Mouse (Mus musculus) liver, embryonic 11.5 days (tissue): Measurements from ENCODE around the gene Gga3. TPM values are rescaled to one million over a fixed set of nuclear protein-coding genes. Genes with fewer than 3 reads are reported as not detected.
A peak's percentile ranks its signal among the peaks of the same experiment; 100 is the strongest.

Experiments
- ATAC-seq: fragments of 200-750 bp; cut with Nextera tagmentation; replicated peaks from 2 replicates; pipeline ENCODE4 v1.8.0; 2017; ENCODE audit warnings: moderate number of reproducible peaks, mild to moderate bottlenecking, moderate TSS enrichment, moderate library complexity; ENCODE audit not compliant: low FRiP score
- DNase-seq: peaks from one replicate; pipeline ENCODE4 v3.0.0-alpha.2; 2017; ENCODE audit warnings: low spot score
- H3K27ac ChIP-seq: fragments of 300-500 bp; sonication (generic); 2 replicates; pipeline ENCODE4 v1.5.1; 2014; ENCODE audit warnings: mild to moderate bottlenecking, low read depth, low read length, control low read depth
- H3K27me3 ChIP-seq: fragments of 300-500 bp; sonication (generic); replicated peaks from 2 replicates; pipeline ENCODE4 v1.6.1; 2014; ENCODE audit warnings: low read length, mixed read lengths; ENCODE audit not compliant: control insufficient read depth, insufficient read depth
- H3K36me3 ChIP-seq: fragments of 300-500 bp; sonication (generic); 2 replicates; pipeline ENCODE4 v1.6.1; 2014; ENCODE audit warnings: mild to moderate bottlenecking, low read length, moderate library complexity, mixed read lengths; ENCODE audit not compliant: control insufficient read depth, insufficient read depth
- H3K4me1 ChIP-seq: fragments of 300-500 bp; sonication (generic); replicated peaks from 2 replicates; pipeline ENCODE4 v1.6.1; 2014; ENCODE audit warnings: low read length, mixed read lengths; ENCODE audit not compliant: control insufficient read depth, insufficient read depth
- H3K4me2 ChIP-seq: fragments of 300-500 bp; sonication (generic); 2 replicates; pipeline ENCODE4 v1.6.1; 2014; ENCODE audit warnings: mild to moderate bottlenecking, control low read depth, moderate library complexity
- H3K4me3 ChIP-seq: fragments of 300-500 bp; sonication (generic); 2 replicates; pipeline ENCODE4 v1.5.1; 2014; ENCODE audit warnings: low read depth, low read length, control low read depth
- H3K9ac ChIP-seq: fragments of 300-500 bp; sonication (generic); 2 replicates; pipeline ENCODE4 v1.6.1; 2014; ENCODE audit warnings: low read depth, low read length, control low read depth
- H3K9me3 ChIP-seq: fragments of 300-500 bp; sonication (generic); 2 replicates; pipeline ENCODE4 v1.6.1; 2016; ENCODE audit warnings: low read length, inconsistent platforms, mixed read lengths; ENCODE audit not compliant: control insufficient read depth
- WGBS: fragments of 180-500 bp; shearing (Covaris S2); extraction: QIAGEN DNeasy Blood & Tissue Kit; methylation state at CpG from one replicate; pipeline ENCODE4 v1.1.7; 2014; 5-methylcytosine and 5-hydroxymethylcytosine counted together
- polyA plus RNA-seq: library from polyadenylated mRNA; unstranded; fragments of >200 nt; fragmentation: Nextera tagmentation; extraction: Ambion mirVana; gene quantifications from 2 replicates; pipeline ENCODE4 v1.2.1, GENCODE M21; 2014

Gene Gga3
- polyA plus RNA-seq, 1 experiment from 2014 or later, result 23.6 TPM

GRCm38 (mm10) chr11:115536038-115536681 is 67.7 kb downstream of the Gga3 start, which contains the start of gene Sumo2:
TSS of gene Sumo2 (minus strand) at chr11:115536276.
- ATAC-seq, result peak; percentile 87
- Histone ChIP-seq H3K4me1 (peaks cover 21% of the 10 kb centered on the region), H3K27ac (peak within 1 kb of the TSS; percentile 100), H3K4me3 (peak within 1 kb of the TSS; percentile 99), H3K9me3 (no peaks in the 10 kb centered on the region), H3K9ac (peak within 1 kb of the TSS; percentile 99), H3K4me2 (peak within 1 kb of the TSS; percentile 88), H3K27me3 (no peaks in the 10 kb centered on the region), H3K36me3 (peaks cover 26% of the 10 kb centered on the region)
- WGBS, result 1% methylated on average over 57 of the region's 70 CpGs
- peak; percentile 98 for DNase-seq

- Histone ChIP-seq H3K27ac (peak overlapping the region; percentile 100), H3K4me1 (peaks cover 21% of the 10 kb centered on the region), H3K4me3 (peak overlapping the region; percentile 99), H3K9ac (peak overlapping the region; percentile 99), H3K9me3 (no peaks in the 10 kb centered on the region), H3K27me3 (no peaks in the 10 kb centered on the region), H3K4me2 (peak overlapping the region; percentile 88), H3K36me3 (peaks cover 26% of the 10 kb centered on the region)
- WGBS, result under 1% methylated on average over 77 of the region's 84 CpGs
- DNase-seq (peak; percentile 75), ATAC-seq (peak; percentile 77)
These were observed 68.3 kb downstream of the Gga3 start for GRCm38 (mm10) chr11:115535401-115536037.

- 7% methylated on average over 11 of the region's 11 CpGs for WGBS
- no peaks in the 10 kb centered on the region for H3K9me3 ChIP-seq
- DNase-seq (no peak), ATAC-seq (no peak)
- peaks cover 29% of the 10 kb centered on the region for H3K36me3 ChIP-seq
- H3K4me3 ChIP-seq, result peak overlapping the region; percentile 99
- peak overlapping the region; percentile 100 for H3K27ac ChIP-seq
- peaks cover 21% of the 10 kb centered on the region for H3K4me1 ChIP-seq
- H3K4me2 ChIP-seq, result peak overlapping the region; percentile 88
- peak overlapping the region; percentile 99 for H3K9ac ChIP-seq
- no peaks in the 10 kb centered on the region for H3K27me3 ChIP-seq
These were observed 69.0 kb downstream of the Gga3 start for GRCm38 (mm10) chr11:115534759-115535371.

Other genes with a start within 250 kb of the Gga3 start
- gene Hid1, start 236.3 kb downstream of the Gga3 start, polyA plus RNA-seq, result 2.2 and 3.4 TPM in 2 replicates
- 6.2 and 6.9 TPM in 2 replicates for gene Cdr2l, start 222.1 kb downstream of the Gga3 start, polyA plus RNA-seq
- 165 TPM in 2 replicates for gene Mrpl58, start 200.3 kb downstream of the Gga3 start, polyA plus RNA-seq
- gene Atp5h, start 184.1 kb downstream of the Gga3 start, polyA plus RNA-seq, result 835 and 884 TPM in 2 replicates
- 8.4 and 8.9 TPM in 2 replicates for gene Kctd2, start 183.9 kb downstream of the Gga3 start, polyA plus RNA-seq
- gene Trim80, start 163.5 kb downstream of the Gga3 start, polyA plus RNA-seq, result 0.18 and 0.27 TPM in 2 replicates
- gene Slc16a5, start 141.6 kb downstream of the Gga3 start, polyA plus RNA-seq, result not detected in 2 replicates
- 5.7 and 6.0 TPM in 2 replicates for gene Armc7, start 128.4 kb downstream of the Gga3 start, polyA plus RNA-seq
- gene Nt5c, start 112.2 kb downstream of the Gga3 start, polyA plus RNA-seq, result 96.8 and 105 TPM in 2 replicates
- gene Jpt1, start 89.7 kb downstream of the Gga3 start, polyA plus RNA-seq, result 435 and 437 TPM in 2 replicates
- 874 and 889 TPM in 2 replicates for gene Sumo2, start 67.8 kb downstream of the Gga3 start, polyA plus RNA-seq
- 277 and 296 TPM in 2 replicates for gene Nup85, start 39.6 kb downstream of the Gga3 start, polyA plus RNA-seq
- 121 and 125 TPM in 2 replicates for gene Mrps7, start 126 bp downstream of the Gga3 start, polyA plus RNA-seq
- 39.0 and 41.4 TPM in 2 replicates for gene Mif4gd, start 8.9 kb upstream of the Gga3 start, polyA plus RNA-seq
- 30.2 and 30.9 TPM in 2 replicates for gene Slc25a19, start 24.2 kb upstream of the Gga3 start, polyA plus RNA-seq
- gene Grb2, start 104.5 kb upstream of the Gga3 start, polyA plus RNA-seq, result 47.2 and 52.8 TPM in 2 replicates
- gene Tmem94, start 161.4 kb upstream of the Gga3 start, polyA plus RNA-seq, result 14.1 and 14.4 TPM in 2 replicates
- gene Caskin2, start 209.6 kb upstream of the Gga3 start, polyA plus RNA-seq, result 13.5 and 14.0 TPM in 2 replicates
- gene Tsen54, start 210.7 kb upstream of the Gga3 start, polyA plus RNA-seq, result 36.1 and 36.4 TPM in 2 replicates
- 15.6 and 18.7 TPM in 2 replicates for gene Llgl2, start 220.0 kb upstream of the Gga3 start, polyA plus RNA-seq